Comparison of ENCODE assay signal across 28 mouse cellular contexts in the genomic region with DNA sequence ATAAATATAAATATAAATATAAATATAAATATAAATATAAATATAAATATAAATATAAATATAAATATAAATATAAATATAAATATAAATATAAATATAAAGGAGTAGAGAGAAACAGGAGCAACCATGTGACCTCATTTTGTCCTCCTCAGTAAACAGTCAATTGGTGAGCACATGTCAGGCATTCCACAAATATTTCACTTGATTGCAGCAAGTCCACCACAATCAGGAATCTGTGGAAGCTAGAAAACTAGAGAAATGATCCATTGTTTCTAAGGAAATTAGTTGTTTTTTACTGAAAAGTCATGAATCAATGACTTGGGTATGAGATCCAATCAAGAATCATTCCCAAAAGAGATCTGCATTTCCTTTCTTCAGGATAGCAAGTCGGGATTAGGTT. TPM values are rescaled to one million over a fixed set of nuclear protein-coding genes. Genes with fewer than 3 reads are reported as not detected.
DNase-seq lines count a peak whose midpoint lies in the region; ATAC-seq lines count a peak whose summit lies in the region.
"Had no signal": no experiment of that assay in that cellular context is flagged by ENCODE, and none has a peak within 500 bp of the region (broad histone marks: within the 10 kb centered on the region; RNA-seq: fewer than 3 reads in every experiment).

No protein-coding gene starts in this region.

- peak; percentile 80 for DNase-seq in Muller cell, postnatal 12 days (ENCODE audit: inconsistent ontology term)
- peak; percentile 9 for DNase-seq in ZHBTc4 (ENCODE audit: low read depth, low spot score)
- no peak for DNase-seq in kidney, postnatal 36 days
- DNase-seq: adrenal gland, adult 2 months; adrenal gland, postnatal 10 days; adrenal gland, postnatal 25 days; cerebellum, adult 11 months; cerebellum, adult 18-20 months; cerebellum, adult 8-10 months; cerebellum, adult 9-11 months; cerebellum, postnatal 14 days; cerebellum, postnatal 36 days; embryo, embryonic 11 days had no signal

- no peaks in the 10 kb centered on the region for H3K27me3 ChIP-seq in heart, embryonic 12.5 days (replicated peaks)
- H3K27me3 ChIP-seq in liver, embryonic 12.5 days (replicated peaks): no peaks in the 10 kb centered on the region
- H3K27me3 ChIP-seq: CH12.LX; embryonic facial prominence, embryonic 13.5 days; embryonic facial prominence, embryonic 15.5 days; forebrain, embryonic 12.5 days had no signal

- 54% methylated on average over 1 of the region's 1 CpGs for WGBS in heart, embryonic 12.5 days
- 47% methylated on average over 1 of the region's 1 CpGs for WGBS in liver, embryonic 12.5 days (ENCODE audit: insufficient replicate concordance)

- H3K4me3 ChIP-seq in heart, embryonic 12.5 days: no peak overlapping the region
- no peak overlapping the region for H3K4me3 ChIP-seq in liver, embryonic 12.5 days
- H3K4me3 ChIP-seq: embryonic facial prominence, embryonic 13.5 days; embryonic facial prominence, embryonic 15.5 days; erythroblast, embryonic 14.5 days; forebrain, embryonic 10.5 days; forebrain, embryonic 12.5 days had no signal

- no peaks in the 10 kb centered on the region for H3K4me1 ChIP-seq in heart, embryonic 12.5 days (replicated peaks)
- H3K4me1 ChIP-seq in liver, embryonic 12.5 days: no peaks in the 10 kb centered on the region
- H3K4me1 ChIP-seq: embryonic facial prominence, embryonic 13.5 days; embryonic facial prominence, embryonic 15.5 days; forebrain, embryonic 10.5 days; forebrain, embryonic 12.5 days had no signal

- no peak overlapping the region for H3K4me2 ChIP-seq in heart, embryonic 12.5 days
- no peak overlapping the region for H3K4me2 ChIP-seq in liver, embryonic 12.5 days
- H3K4me2 ChIP-seq: embryonic facial prominence, embryonic 13.5 days; embryonic facial prominence, embryonic 15.5 days; forebrain, embryonic 12.5 days had no signal

- ATAC-seq in heart, embryonic 12.5 days (ENCODE audit: insufficient number of reproducible peaks, low FRiP score): no peak
- ATAC-seq in liver, embryonic 12.5 days: no peak
- ATAC-seq: CD4-positive, CD25-positive, alpha-beta regulatory T cell, adult 4 months; forebrain, embryonic 14.5 days; forebrain, embryonic 16.5 days had no signal

- no peaks in the 10 kb centered on the region for H3K9me3 ChIP-seq in heart, embryonic 12.5 days (replicated peaks)
- no peaks in the 10 kb centered on the region for H3K9me3 ChIP-seq in liver, embryonic 12.5 days (replicated peaks)
- H3K9me3 ChIP-seq: embryonic facial prominence, embryonic 13.5 days; embryonic facial prominence, embryonic 15.5 days; forebrain, embryonic 10.5 days; forebrain, embryonic 12.5 days; G1E had no signal

- no peak overlapping the region for H3K27ac ChIP-seq in heart, embryonic 12.5 days (ENCODE audit: poor library complexity, severe bottlenecking)
- H3K27ac ChIP-seq in liver, embryonic 12.5 days: no peak overlapping the region
- H3K27ac ChIP-seq: embryonic facial prominence, embryonic 13.5 days; embryonic facial prominence, embryonic 15.5 days; forebrain, embryonic 10.5 days; forebrain, embryonic 12.5 days had no signal

- H3K9ac ChIP-seq in heart, embryonic 12.5 days: no peak overlapping the region
- H3K9ac ChIP-seq in liver, embryonic 12.5 days: no peak overlapping the region
- H3K9ac ChIP-seq: embryonic facial prominence, embryonic 13.5 days; embryonic facial prominence, embryonic 15.5 days; forebrain, embryonic 12.5 days had no signal

- no peaks in the 10 kb centered on the region for H3K36me3 ChIP-seq in heart, embryonic 12.5 days
- no peaks in the 10 kb centered on the region for H3K36me3 ChIP-seq in liver, embryonic 12.5 days
- H3K36me3 ChIP-seq: embryonic facial prominence, embryonic 13.5 days; embryonic facial prominence, embryonic 15.5 days; forebrain, embryonic 10.5 days; forebrain, embryonic 12.5 days; G1E had no signal

RNA-seq across cellular contexts. Expression of a gene that starts 5.7 kb away (rescaled TPM):
- polyA plus RNA-seq in heart, embryonic 12.5 days (2016; fragmentation: Nextera tagmentation; extraction: Ambion mirVana): not detected in 2 replicates
- polyA plus RNA-seq in liver, embryonic 12.5 days (2016; fragmentation: Nextera tagmentation; extraction: Ambion mirVana): not detected in 2 replicates
- polyA plus RNA-seq: adrenal gland, adult 2 months; brain, embryonic 14.5 days; CD4-positive, CD25-positive, alpha-beta regulatory T cell, adult 4 months; embryonic facial prominence, embryonic 11.5 days; erythroblast, embryonic 14.5 days; forebrain, embryonic 10.5 days; forebrain, embryonic 12.5 days; forebrain, embryonic 14.5 days; forebrain, embryonic 16.5 days; frontal cortex, adult 2 months; G1E had no signal

Comparison
In these comparisons a context has a peak if more than half of its experiments do, and no peak if none do; other contexts are left out.
1. DNase-seq: peak in Muller cell, postnatal 12 days (single experiment) and ZHBTc4 (single experiment); none in kidney, postnatal 36 days (0 of 2).